ENCODE assay signal across 8 mouse cellular contexts in the genomic region with DNA sequence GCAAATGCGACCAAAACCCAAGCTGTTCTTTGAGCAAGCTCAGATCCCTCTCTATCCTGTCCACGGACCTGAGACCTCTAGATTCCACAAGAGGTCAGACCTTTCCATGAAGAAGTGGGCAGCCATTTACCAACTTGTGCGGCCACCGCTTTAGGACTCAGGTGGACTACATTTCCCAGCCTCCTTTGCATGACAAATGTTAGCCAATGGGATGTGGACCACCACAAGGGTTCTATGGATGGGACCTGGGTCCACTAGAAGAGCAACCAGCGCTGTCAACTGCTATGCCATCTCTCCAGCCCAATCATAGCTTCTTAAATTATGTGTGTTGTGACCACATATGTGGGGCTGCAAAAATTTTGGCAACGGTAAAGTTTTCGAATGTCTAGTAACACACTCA. TPM values are rescaled to one million over a fixed set of nuclear protein-coding genes. Genes with fewer than 3 reads are reported as not detected.
DNase-seq lines count a peak whose midpoint lies in the region; ATAC-seq and TF ChIP-seq lines count a peak whose summit lies in the region.

No protein-coding gene starts in this region.

- no peaks in the 10 kb centered on the region for H3K9me3 ChIP-seq in neural tube, embryonic 11.5 days (ENCODE audit: control insufficient read depth, low read length)

- DNase-seq in cerebellum, adult 11 months, result peak; percentile 38
- DNase-seq in neural tube, embryonic 11.5 days (ENCODE audit: low spot score), result no peak
- DNase-seq in neural tube, embryonic 10.5 days (ENCODE audit: extremely low spot score, low spot score), result no peak
- DNase-seq in left cerebral cortex, adult 8-10 months (ENCODE audit: low spot score in 2 of 2), result peak; percentile 19 to 58
- peak; percentile 40 to 46 for DNase-seq in right cerebral cortex, postnatal 36 days (ENCODE audit: low spot score in 2 of 2)
- no peak for DNase-seq in testis, postnatal 10 days (ENCODE audit: low spot score)
- DNase-seq in heart, adult 2 months, result no peak

- H3K27ac ChIP-seq in neural tube, embryonic 11.5 days (ENCODE audit: low read depth, low read length), result no peak overlapping the region
- no peak overlapping the region for H3K27ac ChIP-seq in heart, adult 2 months

- 0 out of 2 replicates have a peak, but pooled peaks cover 4% of the 10 kb centered on the region for H3K4me1 ChIP-seq in neural tube, embryonic 11.5 days (ENCODE audit: control insufficient read depth, insufficient read depth, low read length)
- H3K4me1 ChIP-seq in heart, adult 2 months (ENCODE audit: control insufficient read depth, insufficient read depth, low read length), result peaks cover 2% of the 10 kb centered on the region

- no peaks in the 10 kb centered on the region for H3K36me3 ChIP-seq in neural tube, embryonic 11.5 days (ENCODE audit: control insufficient read depth, insufficient read depth, low read length)
- no peaks in the 10 kb centered on the region for H3K36me3 ChIP-seq in heart, adult 2 months (ENCODE audit: control insufficient read depth, insufficient read depth, low read length)

- TF ChIP-seq EP300 in heart, adult 2 months (IDR thresholded peaks at IDR 0.05; ENCODE audit: insufficient read depth, low read depth, low read length), result no peak

- H3K9ac ChIP-seq in neural tube, embryonic 11.5 days (ENCODE audit: low read length), result no peak overlapping the region
- no peak overlapping the region for H3K9ac ChIP-seq in heart, adult 2 months (ENCODE audit: low read depth, low read length)

- no peak for TF ChIP-seq CTCF in heart, adult 2 months (IDR thresholded peaks at IDR 0.05)

- intact Hi-C loops in heart, adult 2 months (cut with DNase I), result no loop called here

- WGBS in neural tube, embryonic 11.5 days, result 63% methylated on average over 7 of the region's 7 CpGs
- WGBS in heart, adult 2 months, result 63% methylated on average over 7 of the region's 7 CpGs

- no peak for ATAC-seq in cerebellum, adult (ENCODE audit: insufficient number of reproducible peaks, low FRiP score, low TSS enrichment)
- ATAC-seq in neural tube, embryonic 11.5 days (ENCODE audit: insufficient read depth, low FRiP score, low TSS enrichment), result 0 out of 2 replicates have a peak, but pooled peaks have one; percentile 39

- H3K4me2 ChIP-seq in neural tube, embryonic 11.5 days (ENCODE audit: low read depth), result no peak overlapping the region

- no peaks in the 10 kb centered on the region for H3K79me2 ChIP-seq in heart, adult 2 months (replicated peaks; ENCODE audit: control insufficient read depth, insufficient read depth, low read length)

- no peak overlapping the region for H3K4me3 ChIP-seq in neural tube, embryonic 11.5 days (ENCODE audit: low read depth, low read length)
- no peak overlapping the region for H3K4me3 ChIP-seq in heart, adult 2 months

- H3K27me3 ChIP-seq in neural tube, embryonic 11.5 days (ENCODE audit: control insufficient read depth, insufficient read depth, low read length), result no peaks in the 10 kb centered on the region
- no peaks in the 10 kb centered on the region for H3K27me3 ChIP-seq in heart, adult 2 months (ENCODE audit: control insufficient read depth, insufficient read depth, low read length)

- TF ChIP-seq POLR2A in heart, adult 2 months (IDR thresholded peaks at IDR 0.05; ENCODE audit: insufficient read depth, low read depth, low read length), result no peak

RNA-seq across cellular contexts. Expression of a gene that starts 0.8 kb away (rescaled TPM):
- polyA plus RNA-seq in neural tube, embryonic 11.5 days (2014; fragmentation: Nextera tagmentation; extraction: Ambion mirVana), result 11.3 and 14.6 TPM in 2 replicates
- 10 to 100 TPM; 33.6 to 46.8 (median 36.7) TPM for total RNA-seq in left cerebral cortex, adult 8-10 months (2022)
- 10 to 100 TPM; 20.3 to 20.6 TPM for total RNA-seq in heart, adult 2 months (2021)
- 24.1 and 32.1 TPM in 2 replicates for polyA plus RNA-seq in heart, adult 2 months (2012; rRNA removed)

RNA-seq across cellular contexts. Expression of a gene that starts 34.7 kb away (rescaled TPM):
- 570 and 602 TPM in 2 replicates for polyA plus RNA-seq in neural tube, embryonic 11.5 days (2014; fragmentation: Nextera tagmentation; extraction: Ambion mirVana)
- total RNA-seq in left cerebral cortex, adult 8-10 months (2022), result 100 to 1,000 TPM; 439 to 442 (median 441) TPM
- 100 to 1,000 TPM; 267 to 273 TPM for total RNA-seq in heart, adult 2 months (2021)
- 89.1 and 135 TPM in 2 replicates for polyA plus RNA-seq in heart, adult 2 months (2012; rRNA removed)

RNA-seq across cellular contexts. Expression of a gene that starts 37.0 kb away (rescaled TPM):
- 8.7 and 9.5 TPM in 2 replicates for polyA plus RNA-seq in neural tube, embryonic 11.5 days (2014; fragmentation: Nextera tagmentation; extraction: Ambion mirVana)
- total RNA-seq in left cerebral cortex, adult 8-10 months (2022), result 100 to 1,000 TPM; 388 to 449 (median 430) TPM
- under 1 TPM; 0.78 to 0.96 TPM for total RNA-seq in heart, adult 2 months (2021)
- polyA plus RNA-seq in heart, adult 2 months (2012; rRNA removed), result 0.06 and 0.12 TPM in 2 replicates

Comparison
In these comparisons a context has a peak if more than half of its experiments do, and no peak if none do; other contexts are left out.
1. DNase-seq: peak in cerebellum, adult 11 months (single experiment), left cerebral cortex, adult 8-10 months (2 of 2) and right cerebral cortex, postnatal 36 days (2 of 2); none in neural tube, embryonic 11.5 days (single experiment), neural tube, embryonic 10.5 days (single experiment), testis, postnatal 10 days (single experiment) and heart, adult 2 months (0 of 2).
2. RNA of a gene that starts 37.0 kb away (total RNA-seq): 388 to 449 TPM in left cerebral cortex, adult 8-10 months; 0.78 to 0.96 TPM in heart, adult 2 months; every median in the first group is over 100 times any median in the second.